Comparison of ENCODE assay signal across 10 mouse cellular contexts in the genomic region with DNA sequence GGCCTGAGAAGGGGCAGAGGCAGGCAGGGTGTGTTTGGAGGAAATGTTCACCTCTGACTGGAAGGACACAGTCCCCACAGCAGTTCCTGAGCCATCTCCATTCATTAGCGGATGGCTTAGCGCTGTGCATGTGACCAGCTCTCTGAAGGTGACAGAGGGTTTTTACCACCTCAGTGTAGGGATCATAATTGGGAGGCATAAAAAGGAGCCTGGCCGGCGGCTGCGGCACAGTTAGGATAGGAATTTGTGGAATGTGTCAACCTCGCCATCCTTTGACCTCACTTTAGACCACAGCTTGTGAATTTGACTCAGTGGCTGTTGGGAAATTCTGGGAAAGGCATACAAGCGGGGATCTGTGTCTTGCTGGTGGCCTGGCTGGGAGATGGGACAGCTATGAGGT. TPM values are rescaled to one million over a fixed set of nuclear protein-coding genes. Genes with fewer than 3 reads are reported as not detected.
DNase-seq lines count a peak whose midpoint lies in the region; ATAC-seq lines count a peak whose summit lies in the region.
"Had no signal": no experiment of that assay in that cellular context is flagged by ENCODE, and none has a peak within 500 bp of the region (broad histone marks: within the 10 kb centered on the region; RNA-seq: fewer than 3 reads in every experiment).

No protein-coding gene starts in this region.

- H3K4me2 ChIP-seq in hindbrain, embryonic 16.5 days (ENCODE audit: low read length) = no peak overlapping the region

- ATAC-seq in hindbrain, embryonic 16.5 days = no peak

- peaks cover 26% of the 10 kb centered on the region for H3K4me1 ChIP-seq in hindbrain, embryonic 10.5 days (replicated peaks)
- no peaks in the 10 kb centered on the region for H3K4me1 ChIP-seq in hindbrain, embryonic 16.5 days (ENCODE audit: control insufficient read depth, insufficient read depth, low read depth, low read length)

- H3K4me3 ChIP-seq in hindbrain, embryonic 10.5 days = no peak overlapping the region
- no peak overlapping the region for H3K4me3 ChIP-seq in hindbrain, embryonic 16.5 days (ENCODE audit: low read length)

- H3K27me3 ChIP-seq in hindbrain, embryonic 10.5 days (ENCODE audit: insufficient read depth, poor library complexity, severe bottlenecking) = no peaks in the 10 kb centered on the region
- H3K27me3 ChIP-seq in hindbrain, embryonic 16.5 days (replicated peaks; ENCODE audit: control insufficient read depth, insufficient read depth, low read length) = no peaks in the 10 kb centered on the region

- WGBS in hindbrain, embryonic 10.5 days = 37% methylated on average over 7 of the region's 7 CpGs
- WGBS in hindbrain, embryonic 16.5 days = 49% methylated on average over 7 of the region's 7 CpGs

- H3K27ac ChIP-seq in hindbrain, embryonic 10.5 days = peak overlapping the region; percentile 81
- no peak overlapping the region for H3K27ac ChIP-seq in hindbrain, embryonic 16.5 days (ENCODE audit: low read depth, low read length)

- no peaks in the 10 kb centered on the region for H3K9me3 ChIP-seq in hindbrain, embryonic 10.5 days
- H3K9me3 ChIP-seq in hindbrain, embryonic 16.5 days (ENCODE audit: control insufficient read depth, low read length) = no peaks in the 10 kb centered on the region

- no peak overlapping the region for H3K9ac ChIP-seq in hindbrain, embryonic 16.5 days (ENCODE audit: low read depth, low read length)

- DNase-seq in hindbrain, embryonic 10.5 days (ENCODE audit: low spot score) = no peak
- DNase-seq in 3T3-L1 (ENCODE audit: low read depth, low spot score) (peak; percentile 64), ZHBTc4 (ENCODE audit: low read depth, low spot score) (peak; percentile 83)
- peak; percentile 43 to 44 for DNase-seq in kidney, postnatal 36 days
- no peak for DNase-seq in adrenal gland, postnatal 4 days (ENCODE audit: low spot score in 2 of 2)
- no peak for DNase-seq in thymus, postnatal 4 days
- DNase-seq in layer of hippocampus, adult 8-10 months (ENCODE audit: low spot score in 2 of 2) = no peak
- DNase-seq: midbrain, embryonic 14.5 days; right cerebral cortex, postnatal 25 days had no signal

- H3K36me3 ChIP-seq in hindbrain, embryonic 10.5 days = no peaks in the 10 kb centered on the region
- H3K36me3 ChIP-seq in hindbrain, embryonic 16.5 days (ENCODE audit: control insufficient read depth, insufficient read depth, low read length) = no peaks in the 10 kb centered on the region

RNA-seq across cellular contexts. Expression of a gene that starts 7.4 kb away (rescaled TPM):
- polyA plus RNA-seq in hindbrain, embryonic 10.5 days (2016; fragmentation: Nextera tagmentation; extraction: Ambion mirVana) = 28.8 and 35.8 TPM in 2 replicates
- polyA plus RNA-seq in hindbrain, embryonic 16.5 days (2015; fragmentation: Nextera tagmentation; extraction: Ambion mirVana) = 34.2 and 39.5 TPM in 2 replicates
- 100 to 1,000 TPM in 1 of 2 experiments, 10 to 100 TPM in 1; 97.4 to 103 TPM for total RNA-seq in adrenal gland, postnatal 4 days (2021)
- total RNA-seq in layer of hippocampus, adult 8-10 months (2022) = 10 to 100 TPM; 18.2 to 24.8 (median 18.7) TPM

RNA-seq across cellular contexts. Expression of a gene that starts 32.2 kb away (rescaled TPM):
- 26.9 and 37.6 TPM in 2 replicates for polyA plus RNA-seq in hindbrain, embryonic 10.5 days (2016; fragmentation: Nextera tagmentation; extraction: Ambion mirVana)
- 111 and 117 TPM in 2 replicates for polyA plus RNA-seq in hindbrain, embryonic 16.5 days (2015; fragmentation: Nextera tagmentation; extraction: Ambion mirVana)
- total RNA-seq in adrenal gland, postnatal 4 days (2021) = 10 to 100 TPM; 53.4 to 68.7 TPM
- total RNA-seq in layer of hippocampus, adult 8-10 months (2022) = 100 to 1,000 TPM; 116 to 131 (median 119) TPM

RNA-seq across cellular contexts. Expression of a gene that starts 50.2 kb away (rescaled TPM):
- polyA plus RNA-seq in hindbrain, embryonic 10.5 days (2016; fragmentation: Nextera tagmentation; extraction: Ambion mirVana) = 25.9 and 29.5 TPM in 2 replicates
- polyA plus RNA-seq in hindbrain, embryonic 16.5 days (2015; fragmentation: Nextera tagmentation; extraction: Ambion mirVana) = 20.2 and 20.9 TPM in 2 replicates
- total RNA-seq in adrenal gland, postnatal 4 days (2021) = 10 to 100 TPM; 33.2 to 36.2 TPM
- 10 to 100 TPM in 3 of 4 experiments, 1 to 10 TPM in 1; 7.6 to 17.7 (median 11.4) TPM for total RNA-seq in layer of hippocampus, adult 8-10 months (2022)

RNA-seq across cellular contexts. Expression of a gene that starts 54.3 kb away (rescaled TPM):
- polyA plus RNA-seq in hindbrain, embryonic 10.5 days (2016; fragmentation: Nextera tagmentation; extraction: Ambion mirVana) = 12.7 and 14.1 TPM in 2 replicates
- 29.5 and 35.4 TPM in 2 replicates for polyA plus RNA-seq in hindbrain, embryonic 16.5 days (2015; fragmentation: Nextera tagmentation; extraction: Ambion mirVana)
- 10 to 100 TPM; 53.0 to 58.0 TPM for total RNA-seq in adrenal gland, postnatal 4 days (2021)
- total RNA-seq in layer of hippocampus, adult 8-10 months (2022) = 100 to 1,000 TPM; 110 to 144 (median 116) TPM

RNA-seq across cellular contexts. Expression of a gene that starts 59.1 kb away (rescaled TPM):
- 121 and 125 TPM in 2 replicates for polyA plus RNA-seq in hindbrain, embryonic 10.5 days (2016; fragmentation: Nextera tagmentation; extraction: Ambion mirVana)
- 63.6 and 69.4 TPM in 2 replicates for polyA plus RNA-seq in hindbrain, embryonic 16.5 days (2015; fragmentation: Nextera tagmentation; extraction: Ambion mirVana)
- 100 to 1,000 TPM; 102 to 105 TPM for total RNA-seq in adrenal gland, postnatal 4 days (2021)
- total RNA-seq in layer of hippocampus, adult 8-10 months (2022) = 100 to 1,000 TPM; 102 to 129 (median 111) TPM

Comparison
In these comparisons a context has a peak if more than half of its experiments do, and no peak if none do; other contexts are left out.
1. DNase-seq: peak in 3T3-L1 (single experiment), ZHBTc4 (single experiment) and kidney, postnatal 36 days (2 of 2); none in hindbrain, embryonic 10.5 days (single experiment), adrenal gland, postnatal 4 days (0 of 2), thymus, postnatal 4 days (single experiment) and layer of hippocampus, adult 8-10 months (0 of 2).